Mouse (Mus musculus) cortical plate, adult 2 months (tissue): ENCODE measurements around the gene Lrrk1.

Experiments
- CTCF ChIP-seq: fragments of 200-500 bp; IDR thresholded peaks from 2 replicates; pipeline ENCODE4 v1.5.1; 2011; ENCODE audit warnings: mild to moderate bottlenecking, control low read depth, low read length; ENCODE audit not compliant: insufficient read depth; ENCODE audit errors: extremely low read depth
- POLR2A ChIP-seq: fragments of 200-500 bp; IDR thresholded peaks from 2 replicates; pipeline ENCODE4 v1.6.1; 2011; ENCODE audit warnings: mild to moderate bottlenecking, low read length, control low read depth; ENCODE audit not compliant: insufficient read depth; ENCODE audit errors: extremely low read depth

GRCm38 (mm10) chr7:66185370-66185769 is 202.8 kb downstream of the Lrrk1 start:
- TF ChIP-seq CTCF (no peak), POLR2A (no peak)
